Mouse (Mus musculus): ENCODE data around the gene Pam16. TPM values are rescaled to one million over a fixed set of nuclear protein-coding genes. Genes with fewer than 3 reads are reported as not detected.

Gene Pam16
- polyA plus RNA-seq, 1 experiment from 2014 or later = 59.7 TPM

DNA sequence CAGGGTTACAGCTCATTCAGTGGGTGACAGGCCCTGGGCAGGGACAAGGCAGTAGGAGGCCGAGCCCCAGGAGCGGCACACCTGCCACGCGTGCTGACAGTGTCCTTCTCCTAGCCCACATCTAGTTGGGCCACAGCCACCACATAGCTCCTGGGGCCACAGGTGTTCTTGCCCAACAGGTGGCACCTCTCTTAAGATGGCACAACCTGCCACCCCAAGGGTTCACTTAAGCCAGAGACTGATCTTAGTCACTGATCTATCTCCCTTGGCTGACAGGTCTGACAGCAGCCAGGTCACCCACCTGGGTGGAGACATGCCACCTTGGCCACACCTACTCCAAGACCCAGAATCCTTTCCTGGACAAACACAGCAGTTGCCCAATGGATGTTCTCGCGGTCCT, 18.1 kb upstream of the Pam16 start:
- H3K27me3 ChIP-seq (ENCODE audit: insufficient read depth, low read length) = no peaks in the 10 kb centered on the region
- no peak overlapping the region for H3K4me3 ChIP-seq (ENCODE audit: low read depth, low read length)
- TF ChIP-seq CTCF (IDR thresholded peaks at IDR 0.05; ENCODE audit: low read depth) (no peak), EP300 (IDR thresholded peaks at IDR 0.05; ENCODE audit: low read depth) (no peak)
- peak overlapping the region; percentile 21; the same call in 1 of the 2 replicates for H3K9ac ChIP-seq (replicated peaks)
- DNase-seq (no peak), ATAC-seq (no peak)
- peaks cover 18% of the 10 kb centered on the region for H3K36me3 ChIP-seq (replicated peaks; ENCODE audit: insufficient read depth, low read length)
- H3K4me2 ChIP-seq (ENCODE audit: low read depth, low read length) = no peak overlapping the region
- 0 out of 2 replicates have a peak overlapping the region, but pooled peaks have one; percentile 89 for H3K27ac ChIP-seq (ENCODE audit: low read depth)
- H3K9me3 ChIP-seq (ENCODE audit: low read length) = no peaks in the 10 kb centered on the region
- peaks cover 42% of the 10 kb centered on the region for H3K4me1 ChIP-seq (ENCODE audit: insufficient read depth)
- WGBS (ENCODE audit: insufficient replicate concordance) = 84% methylated on average over 6 of the region's 6 CpGs

DNA sequence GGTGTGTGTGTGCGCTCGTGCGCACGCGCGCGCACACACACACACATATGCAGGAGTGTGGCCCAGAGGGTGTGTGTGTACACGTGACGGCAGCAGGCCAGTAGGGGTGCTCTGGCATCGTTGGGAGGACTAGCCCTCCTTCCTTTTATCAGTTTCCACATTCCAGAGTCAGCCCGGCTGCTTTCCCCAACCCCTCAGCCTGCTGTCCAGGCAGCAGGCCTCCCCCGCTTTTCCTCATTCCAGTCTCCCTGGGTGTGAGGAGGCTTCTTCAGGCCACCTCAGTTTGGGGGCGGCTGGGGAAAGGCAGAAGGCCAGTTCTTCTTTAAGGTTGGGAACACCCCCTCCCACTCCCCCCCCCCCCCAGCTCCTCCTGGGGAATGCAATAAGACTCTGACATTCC, 17.4 kb upstream of the Pam16 start:
- TF ChIP-seq CTCF (IDR thresholded peaks at IDR 0.05; ENCODE audit: low read depth) = no peak
- no peak for TF ChIP-seq EP300 (IDR thresholded peaks at IDR 0.05; ENCODE audit: low read depth)
- peak overlapping the region; percentile 89 for H3K27ac ChIP-seq (ENCODE audit: low read depth)
- peaks cover 18% of the 10 kb centered on the region for H3K36me3 ChIP-seq (replicated peaks; ENCODE audit: insufficient read depth, low read length)
- H3K4me1 ChIP-seq (ENCODE audit: insufficient read depth) = peaks cover 42% of the 10 kb centered on the region
- WGBS (ENCODE audit: insufficient replicate concordance) = 66% methylated on average over 13 of the region's 13 CpGs
- no peak; the same call in 1 of the 2 replicates for ATAC-seq
- H3K9ac ChIP-seq (replicated peaks) = no peak overlapping the region; the same call in 1 of the 2 replicates
- DNase-seq = no peak
- H3K4me2 ChIP-seq (ENCODE audit: low read depth, low read length) = no peak overlapping the region
- H3K27me3 ChIP-seq (ENCODE audit: insufficient read depth, low read length) = no peaks in the 10 kb centered on the region
- H3K9me3 ChIP-seq (ENCODE audit: low read length) = no peaks in the 10 kb centered on the region
- no peak overlapping the region for H3K4me3 ChIP-seq (ENCODE audit: low read depth, low read length)

DNA sequence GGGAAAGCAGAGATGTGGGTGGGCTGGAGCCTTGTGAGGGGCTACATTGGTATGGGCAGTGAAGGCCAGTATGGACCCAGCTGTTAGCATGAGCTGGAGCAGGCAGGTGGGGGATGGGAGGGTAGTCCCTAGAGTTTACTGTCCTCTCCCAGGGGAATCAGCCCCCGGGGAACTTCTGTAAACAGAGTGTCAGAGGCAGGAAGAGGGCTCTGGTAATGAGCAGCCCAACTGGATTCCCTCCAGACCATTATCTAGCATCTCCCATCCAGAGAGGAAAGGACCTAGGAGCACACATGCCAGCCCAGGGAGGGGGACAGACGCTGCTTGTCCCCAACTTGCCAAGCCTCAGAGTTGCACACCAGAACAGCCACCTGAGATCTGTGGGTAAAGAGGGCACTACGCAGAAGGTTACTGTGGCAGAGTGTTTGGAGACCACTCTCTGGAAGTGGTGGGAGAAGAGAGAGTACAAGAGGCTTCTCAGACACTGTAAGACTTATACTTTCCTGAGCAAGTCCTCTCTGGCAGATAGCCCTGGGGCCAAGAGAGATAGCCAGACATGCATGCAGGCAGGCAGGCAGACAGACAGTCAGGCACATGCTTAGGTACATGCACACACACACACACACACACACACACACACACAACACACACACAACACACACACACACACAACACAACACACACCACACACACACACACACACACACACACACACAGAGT, 16.5 kb upstream of the Pam16 start:
- H3K9ac ChIP-seq (replicated peaks) = peak overlapping the region; percentile 35
- WGBS (ENCODE audit: insufficient replicate concordance) = 53% methylated on average over 3 of the region's 3 CpGs
- H3K27me3 ChIP-seq (ENCODE audit: insufficient read depth, low read length) = no peaks in the 10 kb centered on the region
- peaks cover 16% of the 10 kb centered on the region for H3K36me3 ChIP-seq (replicated peaks; ENCODE audit: insufficient read depth, low read length)
- peak overlapping the region; percentile 65; the same call in 1 of the 2 replicates for H3K4me3 ChIP-seq (ENCODE audit: low read depth, low read length)
- DNase-seq (peak; percentile 52), ATAC-seq (peak; percentile 6; the same call in 1 of the 2 replicates)
- TF ChIP-seq CTCF (IDR thresholded peaks at IDR 0.05; ENCODE audit: low read depth) (no peak), EP300 (IDR thresholded peaks at IDR 0.05; ENCODE audit: low read depth) (no peak)
- peak overlapping the region; percentile 92 for H3K4me2 ChIP-seq (ENCODE audit: low read depth, low read length)
- peak overlapping the region; percentile 89 for H3K27ac ChIP-seq (ENCODE audit: low read depth)
- no peaks in the 10 kb centered on the region for H3K9me3 ChIP-seq (ENCODE audit: low read length)
- peaks cover 42% of the 10 kb centered on the region for H3K4me1 ChIP-seq (ENCODE audit: insufficient read depth)

DNA sequence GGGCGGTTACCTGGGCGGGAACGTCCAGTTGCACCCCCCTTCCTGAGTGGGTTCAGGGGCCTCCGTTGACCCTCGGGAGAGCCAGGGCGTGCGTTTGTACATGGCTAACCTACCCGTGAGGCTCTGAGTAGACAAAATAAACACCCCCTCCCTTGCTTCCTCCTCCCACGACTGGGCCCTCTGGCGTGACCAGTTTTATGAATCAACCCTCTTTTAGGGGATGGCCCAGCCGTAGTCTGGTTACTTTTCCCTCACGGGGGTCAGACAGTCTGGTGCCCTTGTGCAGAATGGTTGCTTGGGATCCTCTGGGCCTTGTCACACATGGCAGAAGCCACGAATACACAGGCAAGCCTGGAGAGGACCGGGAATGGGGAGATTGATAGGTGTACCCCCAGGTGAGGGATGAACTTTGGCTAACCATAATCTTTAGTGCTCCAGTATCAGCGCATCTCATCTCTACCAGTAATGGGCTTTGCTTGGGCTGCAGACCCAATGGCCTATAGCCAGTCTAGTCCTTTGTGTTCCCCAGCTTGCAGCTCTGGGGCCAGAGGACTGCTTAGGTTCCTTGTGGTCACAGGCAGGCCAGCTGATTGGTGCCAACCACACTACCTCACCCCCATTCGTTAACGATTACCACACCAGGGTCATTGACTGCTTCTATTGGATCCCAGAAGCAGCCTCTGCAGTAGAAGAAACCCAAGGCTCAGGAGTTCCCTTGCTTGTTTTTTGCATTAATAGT, 15.6 kb upstream of the Pam16 start:
- 9% methylated on average over 17 of the region's 17 CpGs for WGBS (ENCODE audit: insufficient replicate concordance)
- Histone ChIP-seq H3K4me2 (ENCODE audit: low read depth, low read length) (peak overlapping the region; percentile 92), H3K9ac (replicated peaks) (peak overlapping the region; percentile 76), H3K4me3 (ENCODE audit: low read depth, low read length) (peak overlapping the region; percentile 65), H3K4me1 (ENCODE audit: insufficient read depth) (peaks cover 42% of the 10 kb centered on the region), H3K9me3 (ENCODE audit: low read length) (no peaks in the 10 kb centered on the region), H3K27ac (ENCODE audit: low read depth) (peak overlapping the region; percentile 89), H3K36me3 (replicated peaks; ENCODE audit: insufficient read depth, low read length) (peaks cover 16% of the 10 kb centered on the region), H3K27me3 (ENCODE audit: insufficient read depth, low read length) (no peaks in the 10 kb centered on the region)
- TF ChIP-seq EP300 (IDR thresholded peaks at IDR 0.05; ENCODE audit: low read depth) (no peak), CTCF (IDR thresholded peaks at IDR 0.05; ENCODE audit: low read depth) (no peak)
- ATAC-seq (peak; percentile 84), DNase-seq (peak; percentile 61)

DNA sequence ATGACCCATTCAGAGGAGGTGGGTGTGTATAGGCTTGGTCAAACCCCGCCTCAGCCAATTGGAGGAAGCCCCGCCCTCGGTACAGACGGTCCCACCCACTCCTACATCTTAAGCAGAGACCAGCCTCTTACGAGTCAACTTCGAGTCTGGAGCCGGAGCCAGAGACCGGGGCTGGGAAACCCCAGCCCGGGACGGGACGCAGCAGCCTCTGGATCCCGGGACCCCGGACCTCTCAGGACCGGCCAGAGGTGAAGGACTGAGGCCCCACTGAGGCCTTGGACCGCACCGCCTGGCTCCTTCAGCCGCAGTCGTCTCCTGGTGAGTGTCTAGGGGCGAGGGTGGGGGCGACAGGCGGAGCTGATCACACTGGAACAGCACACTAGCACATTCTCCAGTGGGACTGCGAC, 15.0 kb upstream of the Pam16 start, which contains the start of the genes Vasn and Dnaja3:
Vasn (plus strand) TSS at position 111 of the 407 bp plus-strand sequence.
Dnaja3 (plus strand) TSS at position 159 of the 407 bp plus-strand sequence.
- Histone ChIP-seq H3K27me3 (ENCODE audit: insufficient read depth, low read length) (no peaks in the 10 kb centered on the region), H3K4me2 (ENCODE audit: low read depth, low read length) (peak within 1 kb of the TSS; percentile 92), H3K27ac (ENCODE audit: low read depth) (peak within 1 kb of the TSS; percentile 89), H3K4me1 (ENCODE audit: insufficient read depth) (peaks cover 42% of the 10 kb centered on the region), H3K9ac (replicated peaks) (peak within 1 kb of the TSS; percentile 76), H3K36me3 (replicated peaks; ENCODE audit: insufficient read depth, low read length) (peaks cover 19% of the 10 kb centered on the region), H3K4me3 (ENCODE audit: low read depth, low read length) (peak within 1 kb of the TSS; percentile 65), H3K9me3 (ENCODE audit: low read length) (no peaks in the 10 kb centered on the region)
- no peak for TF ChIP-seq EP300 (IDR thresholded peaks at IDR 0.05; ENCODE audit: low read depth)
- TF ChIP-seq CTCF (IDR thresholded peaks at IDR 0.05; ENCODE audit: low read depth) = no peak
- ATAC-seq = peak; percentile 82
- 6% methylated on average over 22 of the region's 22 CpGs for WGBS (ENCODE audit: insufficient replicate concordance)
- peak; percentile 86 for DNase-seq

DNA sequence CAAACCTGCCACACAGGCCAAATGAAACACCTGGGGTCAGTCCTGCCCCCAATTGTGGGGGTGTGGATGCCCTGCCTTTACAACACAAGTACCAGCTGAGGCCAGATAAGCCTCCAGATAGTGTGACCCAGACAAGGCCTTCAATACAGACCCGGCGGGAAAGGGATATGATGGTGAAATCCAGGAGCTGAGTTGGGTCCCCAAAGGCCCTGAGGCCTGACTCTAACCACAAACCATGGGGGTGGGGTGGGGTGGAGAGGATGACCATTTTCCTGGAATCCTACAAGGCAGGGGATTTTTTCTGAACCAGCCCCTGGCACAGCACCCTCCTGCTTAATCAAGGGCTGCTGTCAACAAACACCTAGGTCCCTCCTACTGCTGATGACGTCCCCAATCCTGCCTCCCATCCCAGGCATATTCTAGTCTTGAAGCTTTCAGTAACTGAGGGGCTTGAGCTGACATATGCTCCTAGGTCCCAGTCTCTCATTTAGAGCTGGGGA, 14.2 kb upstream of the Pam16 start:
- Histone ChIP-seq H3K4me1 (ENCODE audit: insufficient read depth) (peaks cover 42% of the 10 kb centered on the region), H3K27ac (ENCODE audit: low read depth) (no peak overlapping the region), H3K36me3 (replicated peaks; ENCODE audit: insufficient read depth, low read length) (peaks cover 19% of the 10 kb centered on the region), H3K9me3 (ENCODE audit: low read length) (no peaks in the 10 kb centered on the region), H3K9ac (replicated peaks) (no peak overlapping the region), H3K4me2 (ENCODE audit: low read depth, low read length) (no peak overlapping the region), H3K4me3 (ENCODE audit: low read depth, low read length) (no peak overlapping the region), H3K27me3 (ENCODE audit: insufficient read depth, low read length) (no peaks in the 10 kb centered on the region)
- DNase-seq (no peak), ATAC-seq (no peak)
- TF ChIP-seq EP300 (IDR thresholded peaks at IDR 0.05; ENCODE audit: low read depth) (no peak), CTCF (IDR thresholded peaks at IDR 0.05; ENCODE audit: low read depth) (no peak)
- 65% methylated on average over 3 of the region's 3 CpGs for WGBS (ENCODE audit: insufficient replicate concordance)

All from liver, postnatal 0 days (tissue).